Mouse (Mus musculus) adrenal gland, postnatal 4 days (tissue): ENCODE results near the gene Tmem95. TPM values are rescaled to one million over a fixed set of nuclear protein-coding genes. Genes with fewer than 3 reads are reported as not detected.
A peak's percentile ranks its signal among the peaks of the same experiment; 100 is the strongest.
"Not testable (repeated sequence)": the region's sequence is repeated elsewhere in the genome, so short reads cannot be mapped to it uniquely, and the experiment has no call there.

ENCODE experiments used
- DNase-seq, 2 experiments: peaks; one replicate each; pipeline ENCODE4 v3.0.0; 2021 to 2022; ENCODE audit warnings: low spot score in 2 of 2, mixed read lengths in 2 of 2
- long read RNA-seq, 2 experiments: library from polyadenylated mRNA; stranded (forward); transcript quantifications; one replicate each; pipeline ENCODE4 v2.0.0; 2021
- total RNA-seq, 2 experiments: library from RNA; stranded (reverse); gene quantifications; 2 replicates each; pipeline ENCODE4 v1.2.3; 2021

Tmem95 gene
- total RNA-seq, result not detected
- long read RNA-seq, experiment 1, result 0 reads
- long read RNA-seq, experiment 2, result 0 reads

DNA sequence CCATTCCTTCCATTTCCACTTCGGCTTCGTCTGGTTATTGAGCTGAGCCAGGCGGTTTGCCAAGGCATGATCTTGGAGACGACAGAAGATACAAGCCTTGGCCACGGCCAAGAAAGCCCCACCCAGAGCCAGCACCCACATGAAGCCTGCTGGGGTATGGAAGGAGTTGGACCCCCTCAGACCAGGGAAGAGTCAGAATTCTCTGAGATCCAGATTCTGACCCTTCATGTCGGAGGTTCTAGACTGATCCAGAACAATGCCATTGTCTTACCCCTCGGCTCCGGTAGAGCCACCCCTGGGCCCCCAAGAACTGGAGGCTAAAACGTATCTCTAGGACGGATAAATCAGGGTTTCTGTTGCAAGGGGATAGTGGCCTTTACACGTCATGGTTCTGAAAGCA is at the start of gene Tmem95:
Tmem95 (minus strand) TSS at position 141 of the 400 bp plus-strand sequence.
- DNase-seq, result no peak

GRCm38 (mm10) chr11:69927501-69927900 is 49.7 kb upstream of the Tmem95 start:
- DNase-seq, result no peak

DNA sequence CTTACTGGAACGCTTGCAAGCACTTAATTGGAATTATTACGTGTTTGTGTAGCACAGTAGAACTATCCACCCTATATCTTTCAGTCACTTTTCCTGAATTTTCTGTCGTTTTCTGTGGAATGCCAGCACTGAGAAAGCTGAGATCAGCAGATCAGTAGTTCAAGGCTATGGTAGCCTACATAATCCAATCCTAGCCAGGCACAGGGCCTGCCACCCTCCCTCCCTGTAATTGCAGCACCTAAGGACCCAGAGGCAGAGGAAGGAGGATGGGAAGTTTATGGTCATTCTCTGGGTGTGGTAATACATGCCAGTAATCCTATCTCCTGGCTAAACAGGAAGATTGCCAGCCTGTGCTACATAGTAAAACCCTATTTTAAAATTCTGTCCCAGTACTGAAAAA is 45.0 kb upstream of the Tmem95 start:
- no peak for DNase-seq

- no peak for DNase-seq
Measured at GRCm38 (mm10) chr11:69922012-69922756, 44.4 kb upstream of the Tmem95 start.

DNA sequence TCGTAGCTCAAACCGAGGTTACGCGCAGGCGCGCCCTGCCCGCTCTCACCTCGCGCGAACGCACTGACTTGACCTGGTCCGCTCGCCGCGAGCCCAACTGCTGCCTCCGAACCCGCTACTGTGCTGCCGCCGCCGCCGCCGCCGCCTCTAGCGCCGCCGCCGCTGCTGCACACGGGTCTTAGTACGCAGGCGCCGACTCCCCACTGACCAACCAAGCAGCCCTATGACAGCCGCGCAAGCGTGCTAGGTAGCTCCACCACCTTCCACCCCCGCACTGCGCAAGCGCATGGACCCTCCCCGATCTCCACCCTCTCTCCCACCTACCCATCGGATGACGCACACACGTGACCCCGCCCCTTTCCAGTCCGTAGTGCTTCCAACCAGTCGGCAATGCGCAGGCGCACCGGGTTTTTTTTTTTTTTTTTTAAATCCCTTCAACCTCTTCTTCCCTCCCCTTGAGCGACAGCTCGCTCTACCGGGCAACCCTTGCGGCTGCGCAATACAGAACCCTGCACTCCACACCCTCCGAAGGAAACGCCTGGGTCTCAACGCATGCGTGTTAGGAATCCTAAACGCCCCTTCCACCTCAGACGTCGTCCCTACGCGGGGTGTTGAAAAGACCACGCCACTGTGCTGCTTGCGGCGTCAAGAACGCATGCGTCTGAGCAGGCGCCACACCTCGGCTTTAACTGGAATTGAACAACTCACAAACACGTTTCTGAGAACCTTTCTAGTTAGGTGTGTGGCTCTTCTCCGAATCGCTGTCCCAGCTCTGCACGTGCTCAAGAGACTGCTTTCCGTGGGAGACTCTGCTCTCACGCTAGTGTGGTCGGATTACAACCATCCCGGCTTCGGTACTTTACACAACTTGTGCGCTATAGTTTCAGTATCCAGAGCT is 43.5 kb upstream of the Tmem95 start, which contains the start of gene Eif5a:
Eif5a (minus strand) TSS at position 845 of the 898 bp plus-strand sequence.
- peak; percentile 100 for DNase-seq

DNA sequence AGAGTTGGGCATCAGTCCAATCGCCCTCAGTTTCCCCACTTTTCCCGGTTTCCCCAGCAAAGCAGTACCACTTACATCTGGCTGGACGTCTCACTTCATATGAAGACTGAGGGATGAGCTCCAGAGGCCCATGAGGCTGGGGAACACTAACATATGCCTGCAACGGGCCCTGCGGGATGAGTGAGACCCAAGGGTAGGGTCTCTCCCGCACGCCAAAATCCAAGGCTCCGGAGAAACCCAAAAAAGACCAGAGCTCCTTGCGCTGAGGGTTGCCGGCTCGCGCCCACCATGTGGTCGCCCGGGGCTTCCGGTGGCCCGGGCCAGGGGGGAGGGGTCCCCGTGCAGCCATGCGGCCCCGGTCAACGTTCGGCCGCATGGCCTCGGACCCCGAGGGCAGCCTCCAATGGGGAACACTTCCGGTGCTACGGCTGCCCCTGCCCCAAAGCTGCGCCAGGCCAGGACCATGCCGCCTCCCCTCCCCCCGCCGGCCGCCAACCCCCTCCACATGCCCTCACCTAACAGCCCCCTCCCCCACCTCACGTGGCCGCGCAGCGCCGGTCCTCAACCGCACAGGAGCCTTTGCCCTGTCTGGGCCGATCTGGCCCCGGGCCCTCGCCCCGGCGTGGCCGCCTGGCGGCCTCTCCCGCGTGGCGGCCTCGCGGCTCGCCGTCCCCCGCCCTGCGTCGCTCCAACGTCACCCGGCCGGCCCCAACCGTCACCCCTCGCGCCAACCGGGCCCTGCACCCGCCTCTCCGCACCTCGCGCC is 42.6 kb upstream of the Tmem95 start:
- DNase-seq, result peak in 1 of 2 experiments; percentile 40

DNA sequence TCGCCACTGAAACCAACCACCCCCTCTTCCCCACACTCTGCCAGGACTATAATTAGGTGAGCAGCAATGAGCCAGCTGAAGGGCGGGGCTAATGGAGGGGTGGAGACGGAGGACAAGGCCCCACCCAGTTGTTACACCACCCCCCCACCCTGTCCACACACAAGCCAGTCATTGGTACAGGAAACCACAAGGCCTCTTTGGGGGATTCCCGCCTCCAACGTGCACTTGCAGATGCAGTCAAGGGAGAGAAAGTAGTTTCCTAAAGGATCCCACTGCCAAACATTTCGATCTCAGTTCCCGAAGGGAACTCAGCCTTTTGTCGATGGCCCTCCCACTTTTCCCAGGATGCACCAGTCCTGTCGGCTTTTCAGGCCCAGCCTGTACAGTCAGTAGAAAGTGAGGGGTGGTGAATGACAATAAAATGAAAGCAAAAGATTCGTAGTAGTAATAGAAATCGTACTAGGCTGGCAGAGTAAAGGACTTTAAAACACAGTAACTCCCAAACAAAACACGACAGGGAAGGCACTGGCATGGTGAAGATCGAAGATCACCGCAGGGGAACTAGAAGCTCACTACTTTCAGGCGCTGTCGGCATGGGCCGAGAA is 41.9 kb upstream of the Tmem95 start:
- peak; percentile 35 to 69 for DNase-seq

GRCm38 (mm10) chr11:69919053-69919452 is 41.2 kb upstream of the Tmem95 start:
- DNase-seq, result no peak

GRCm38 (mm10) chr11:69918118-69918517 is 40.3 kb upstream of the Tmem95 start:
- no peak for DNase-seq

- DNase-seq, result no peak
Measured at GRCm38 (mm10) chr11:69917379-69917948, 39.6 kb upstream of the Tmem95 start.

DNA sequence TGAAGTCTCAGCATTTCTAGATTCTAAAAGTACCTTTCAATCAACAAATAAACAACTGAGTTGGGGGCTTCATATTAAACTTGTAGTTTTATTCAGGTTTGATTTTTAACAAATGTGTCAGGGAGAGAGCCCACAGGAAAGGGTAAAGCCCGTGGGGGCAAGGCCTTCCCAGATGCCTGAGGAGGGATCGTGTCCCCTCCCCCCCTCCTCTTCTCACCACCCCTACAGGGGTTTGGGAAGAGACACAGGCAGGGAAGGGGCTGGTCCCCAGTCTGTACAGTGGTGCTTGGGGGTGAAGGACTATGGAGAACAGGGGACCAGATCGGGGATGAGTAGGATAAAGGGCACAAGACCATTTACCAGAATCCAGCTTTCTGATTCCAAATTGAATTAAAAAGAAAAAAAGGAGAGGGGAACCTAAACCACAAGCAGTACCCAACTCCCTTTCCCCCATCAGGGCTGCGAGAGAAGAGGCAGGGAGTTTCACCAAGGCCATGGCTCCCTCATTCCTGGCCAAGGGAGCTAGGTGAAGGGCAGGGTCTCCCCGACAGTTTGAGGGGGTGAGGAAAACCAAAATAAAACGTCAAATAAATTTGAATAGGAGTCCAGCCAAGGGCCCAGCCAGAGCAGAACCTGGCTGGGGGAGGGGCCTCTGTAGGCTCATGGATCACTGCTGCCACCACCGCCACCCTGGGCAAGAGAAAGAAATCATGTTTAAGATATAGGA is 39.0 kb upstream of the Tmem95 start:
- not testable (repeated sequence) for DNase-seq

DNA sequence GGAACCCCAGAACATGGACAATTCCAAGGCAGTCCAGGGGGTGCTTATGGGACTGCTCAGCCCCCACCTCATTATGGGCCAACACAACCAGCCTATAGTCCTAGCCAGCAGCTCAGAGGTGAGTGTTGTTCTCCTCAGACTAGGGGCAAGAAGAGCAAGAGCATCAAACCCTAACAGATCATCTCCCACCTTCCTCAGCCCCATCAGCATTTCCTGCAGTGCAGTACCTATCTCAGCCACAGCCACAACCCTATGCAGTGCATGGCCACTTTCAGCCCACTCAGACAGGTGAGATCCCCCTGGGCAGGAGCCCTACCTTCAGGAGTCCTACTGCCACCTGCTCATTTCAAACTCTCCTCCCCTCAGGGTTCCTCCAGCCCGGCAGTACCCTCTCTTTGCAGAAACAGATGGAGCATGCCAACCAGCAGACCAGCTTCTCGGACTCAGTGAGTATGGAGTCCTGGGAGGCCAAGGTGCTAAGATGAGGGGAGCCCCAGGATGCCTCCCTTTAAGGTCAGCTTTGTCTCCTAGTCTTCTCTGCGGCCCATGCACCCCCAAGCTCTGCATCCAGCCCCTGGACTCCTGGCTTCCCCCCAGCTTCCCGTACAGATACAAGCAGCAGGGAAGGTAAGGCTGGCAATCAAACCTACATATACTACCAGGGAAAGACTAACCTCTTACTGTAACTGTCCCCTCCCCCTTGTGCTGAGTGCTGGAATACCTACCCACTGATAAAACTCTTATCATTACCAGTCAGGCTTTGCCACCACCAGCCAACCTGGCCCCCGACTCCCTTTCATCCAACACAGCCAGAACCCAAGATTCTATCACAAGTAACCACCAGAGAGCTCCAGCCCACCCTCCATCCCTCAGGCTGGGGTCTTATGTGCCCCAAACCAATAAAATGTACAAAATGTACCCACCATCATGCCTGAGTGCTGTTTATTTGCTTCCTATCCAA is 38.1 kb upstream of the Tmem95 start:
- DNase-seq, result no peak

GRCm38 (mm10) chr11:69914917-69915430 is 37.2 kb upstream of the Tmem95 start:
- no peak for DNase-seq

DNA sequence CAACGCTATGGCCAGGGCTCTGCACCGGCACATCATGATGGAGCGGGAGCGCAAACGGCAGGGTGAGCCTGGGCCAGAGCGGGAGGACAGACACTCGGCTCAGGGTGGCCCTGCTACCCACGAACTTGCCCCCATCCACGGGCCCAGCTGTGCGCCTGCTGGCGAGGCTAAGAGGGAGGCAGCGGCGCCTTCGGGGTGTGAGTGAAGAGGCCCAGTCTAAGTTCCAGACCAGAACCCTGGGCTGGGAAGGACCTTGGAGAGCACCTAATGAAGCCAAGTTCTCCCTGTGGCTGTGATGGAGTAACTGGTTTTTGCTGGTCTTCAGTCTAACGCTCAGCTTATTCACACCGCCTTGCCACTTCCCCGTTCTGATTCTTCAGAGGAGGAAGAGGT is 36.5 kb upstream of the Tmem95 start:
- DNase-seq, result no peak

DNA sequence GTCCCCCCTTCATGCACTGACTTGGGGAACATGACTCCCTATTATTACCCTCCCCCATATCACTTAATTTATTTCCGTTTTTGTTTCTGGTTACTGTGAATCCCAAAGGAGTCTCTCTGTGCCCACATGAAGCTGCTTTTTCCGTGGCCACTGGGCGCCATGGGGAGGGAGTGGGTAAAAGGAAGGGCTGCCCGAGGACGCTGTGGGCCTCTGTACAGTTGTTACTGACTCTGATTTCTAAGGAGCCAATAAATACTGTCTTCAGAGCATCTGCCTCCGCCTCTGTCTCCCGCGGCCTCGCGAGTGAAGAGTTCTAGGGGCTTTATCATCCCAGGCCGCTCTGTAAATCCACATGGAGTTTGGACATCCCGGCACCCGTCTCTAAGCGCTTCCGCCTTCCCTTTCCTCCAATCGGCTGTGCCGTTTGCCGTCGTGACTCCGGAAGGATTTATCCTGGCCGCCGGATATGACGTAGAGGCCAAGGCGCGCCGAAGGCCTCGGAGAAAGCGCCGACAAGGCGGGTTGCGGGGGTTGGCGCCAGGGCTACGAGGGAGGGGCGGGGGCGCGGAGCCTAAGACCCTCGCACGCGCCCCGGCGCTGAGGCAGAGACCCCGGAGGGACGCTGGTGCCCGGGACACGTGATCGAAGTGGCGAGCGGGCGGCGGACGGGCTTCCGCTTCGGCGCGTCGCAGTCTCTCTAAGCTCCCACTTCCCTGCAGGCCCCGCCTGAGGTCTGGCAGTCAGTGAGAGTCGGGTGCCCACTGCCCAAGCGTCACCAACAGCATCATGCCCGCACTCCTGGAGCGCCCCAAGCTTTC is 35.9 kb upstream of the Tmem95 start, which contains the start of gene Gps2:
Gps2 (plus strand) TSS at position 335 of the 818 bp plus-strand sequence.
- DNase-seq, result peak; percentile 82 to 84

- DNase-seq, result no peak
Measured at GRCm38 (mm10) chr11:69912716-69913530, 35.1 kb upstream of the Tmem95 start.

DNA sequence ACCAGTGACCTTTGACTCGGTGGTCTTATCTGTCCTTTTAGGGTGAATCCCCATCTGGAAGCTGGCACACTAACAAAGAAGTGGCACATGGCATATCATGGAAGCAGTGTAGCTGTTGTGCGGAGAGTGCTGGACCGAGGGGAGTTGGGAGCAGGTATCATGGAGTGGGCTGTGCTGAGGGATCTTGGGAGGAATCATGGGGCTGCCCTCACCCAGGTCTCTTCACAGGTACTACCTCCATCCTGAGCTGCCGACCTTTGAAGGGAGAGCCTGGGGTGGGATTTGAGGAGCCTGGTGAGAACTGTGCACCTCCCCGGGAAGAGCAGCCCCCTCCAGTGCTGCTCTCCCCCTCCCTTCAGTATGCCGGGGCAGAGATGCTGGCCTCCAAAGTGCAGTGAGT is 33.9 kb upstream of the Tmem95 start:
- no peak for DNase-seq
